Mouse (Mus musculus): Measurements from ENCODE around the gene Brd3os. TPM values are rescaled to one million over a fixed set of nuclear protein-coding genes. Genes with fewer than 3 reads are reported as not detected.
A peak's percentile ranks its signal among the peaks of the same experiment; 100 is the strongest.

The Brd3os gene
- 9.0 and 10.0 TPM in 2 replicates for polyA plus RNA-seq (2011; ENCODE audit: insufficient read length, low read depth, missing spikeins)

- TF ChIP-seq CTCF (IDR thresholded peaks at IDR 0.05; ENCODE audit: borderline replicate concordance, insufficient read depth, low read length) (no peak), POLR2A (IDR thresholded peaks at IDR 0.05; ENCODE audit: low read depth, low read length) (peak; percentile 73)
- peak within 1 kb of the TSS; percentile 68 for H3K4me3 ChIP-seq (ENCODE audit: insufficient read depth, low read length)
These were observed at the start of gene Brd3os for GRCm38 (mm10) chr2:27441767-27442707. Gene Brd3os (plus strand): TSS chr2:27442324.

GRCm38 (mm10) chr2:27394158-27394832, 47.8 kb upstream of the Brd3os start:
- Histone ChIP-seq H3K4me1 (ENCODE audit: control insufficient read depth, insufficient read depth, low read length) (no peaks in the 10 kb centered on the region; the same call in 1 of the 2 replicates), H3K27ac (ENCODE audit: insufficient read depth, low read length) (no peak overlapping the region), H3K4me3 (ENCODE audit: insufficient read depth, low read length) (no peak overlapping the region)
- TF ChIP-seq CTCF (IDR thresholded peaks at IDR 0.05; ENCODE audit: borderline replicate concordance, insufficient read depth, low read length) (no peak), POLR2A (IDR thresholded peaks at IDR 0.05; ENCODE audit: low read depth, low read length) (no peak)

More at GRCm38 (mm10) chr2:27441767-27442707, at the start of gene Brd3os:
- Histone ChIP-seq H3K4me1 (ENCODE audit: control insufficient read depth, insufficient read depth, low read length) (peaks cover 4% of the 10 kb centered on the region), H3K27ac (ENCODE audit: insufficient read depth, low read length) (peak within 1 kb of the TSS; percentile 12; the same call in 1 of the 2 replicates)

DNA sequence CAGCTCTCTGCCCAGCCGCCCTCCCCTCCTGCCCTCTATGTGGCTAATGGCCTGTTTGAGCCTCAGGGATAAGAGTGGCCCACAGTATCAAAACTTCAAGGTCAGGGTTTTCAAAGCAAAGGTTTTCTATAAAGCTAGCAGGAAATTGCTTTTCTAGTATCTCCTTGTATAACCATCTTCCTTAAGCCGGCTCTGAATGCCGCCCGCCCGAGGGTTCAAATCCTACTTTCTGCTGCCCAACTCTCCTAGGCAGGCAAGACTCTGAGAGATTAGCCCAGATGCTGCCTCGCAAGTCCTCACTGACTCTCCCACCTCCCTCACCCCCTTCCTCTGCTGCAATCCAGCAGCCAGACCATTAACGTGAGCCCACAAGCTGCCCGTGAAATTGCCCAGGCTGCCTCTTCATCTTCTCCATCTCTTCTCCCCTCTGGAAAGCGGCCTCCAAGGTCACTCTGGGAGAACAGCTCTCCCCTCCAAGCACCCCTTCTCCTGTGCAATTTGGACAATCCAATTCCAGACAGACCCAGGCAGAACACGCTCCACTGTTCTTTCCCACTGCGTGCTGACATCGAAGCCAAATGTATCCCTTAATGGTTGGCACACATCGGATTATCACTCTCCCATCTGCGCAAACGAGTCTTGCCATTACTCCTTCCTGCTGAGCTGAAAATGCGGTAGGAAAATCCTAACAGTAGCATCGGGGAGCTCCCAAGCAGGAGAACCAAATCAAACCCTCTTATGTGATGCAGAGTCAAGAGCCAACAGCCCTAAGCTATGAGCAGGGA, 45.3 kb upstream of the Brd3os start:
- TF ChIP-seq CTCF (IDR thresholded peaks at IDR 0.05; ENCODE audit: borderline replicate concordance, insufficient read depth, low read length) (no peak), POLR2A (IDR thresholded peaks at IDR 0.05; ENCODE audit: low read depth, low read length) (no peak)
- H3K27ac ChIP-seq (ENCODE audit: insufficient read depth, low read length), result no peak overlapping the region
- H3K4me1 ChIP-seq (ENCODE audit: control insufficient read depth, insufficient read depth, low read length), result no peaks in the 10 kb centered on the region; the same call in 1 of the 2 replicates
- H3K4me3 ChIP-seq (ENCODE audit: insufficient read depth, low read length), result no peak overlapping the region

DNA sequence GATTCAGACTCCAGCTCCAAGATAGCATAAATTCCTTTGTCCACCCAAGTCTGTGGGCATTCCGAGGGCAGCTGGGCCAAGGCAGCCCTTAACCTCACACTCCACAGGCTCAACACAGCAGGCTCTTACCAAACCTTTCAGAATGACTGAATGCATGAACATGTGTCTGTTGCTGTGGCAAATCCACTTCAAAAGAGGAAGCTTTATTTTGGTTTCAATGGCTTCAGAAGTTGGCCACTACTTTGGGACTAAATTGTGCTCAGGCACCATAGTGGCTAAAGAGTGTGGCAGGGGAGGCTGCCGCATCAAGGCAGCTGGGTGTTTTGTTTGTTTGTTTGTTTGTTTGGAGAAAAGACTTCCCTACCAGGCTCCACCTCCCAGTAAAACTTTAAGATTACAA, 42.0 kb upstream of the Brd3os start:
- no peak for TF ChIP-seq POLR2A (IDR thresholded peaks at IDR 0.05; ENCODE audit: low read depth, low read length)
- no peak for TF ChIP-seq CTCF (IDR thresholded peaks at IDR 0.05; ENCODE audit: borderline replicate concordance, insufficient read depth, low read length)
- Histone ChIP-seq H3K27ac (ENCODE audit: insufficient read depth, low read length) (no peak overlapping the region), H3K4me1 (ENCODE audit: control insufficient read depth, insufficient read depth, low read length) (no peaks in the 10 kb centered on the region), H3K4me3 (ENCODE audit: insufficient read depth, low read length) (no peak overlapping the region)

GRCm38 (mm10) chr2:27401544-27401943, 40.6 kb upstream of the Brd3os start:
- Histone ChIP-seq H3K27ac (ENCODE audit: insufficient read depth, low read length) (no peak overlapping the region), H3K4me1 (ENCODE audit: control insufficient read depth, insufficient read depth, low read length) (no peaks in the 10 kb centered on the region), H3K4me3 (ENCODE audit: insufficient read depth, low read length) (no peak overlapping the region)
- TF ChIP-seq CTCF (IDR thresholded peaks at IDR 0.05; ENCODE audit: borderline replicate concordance, insufficient read depth, low read length) (no peak), POLR2A (IDR thresholded peaks at IDR 0.05; ENCODE audit: low read depth, low read length) (no peak)

DNA sequence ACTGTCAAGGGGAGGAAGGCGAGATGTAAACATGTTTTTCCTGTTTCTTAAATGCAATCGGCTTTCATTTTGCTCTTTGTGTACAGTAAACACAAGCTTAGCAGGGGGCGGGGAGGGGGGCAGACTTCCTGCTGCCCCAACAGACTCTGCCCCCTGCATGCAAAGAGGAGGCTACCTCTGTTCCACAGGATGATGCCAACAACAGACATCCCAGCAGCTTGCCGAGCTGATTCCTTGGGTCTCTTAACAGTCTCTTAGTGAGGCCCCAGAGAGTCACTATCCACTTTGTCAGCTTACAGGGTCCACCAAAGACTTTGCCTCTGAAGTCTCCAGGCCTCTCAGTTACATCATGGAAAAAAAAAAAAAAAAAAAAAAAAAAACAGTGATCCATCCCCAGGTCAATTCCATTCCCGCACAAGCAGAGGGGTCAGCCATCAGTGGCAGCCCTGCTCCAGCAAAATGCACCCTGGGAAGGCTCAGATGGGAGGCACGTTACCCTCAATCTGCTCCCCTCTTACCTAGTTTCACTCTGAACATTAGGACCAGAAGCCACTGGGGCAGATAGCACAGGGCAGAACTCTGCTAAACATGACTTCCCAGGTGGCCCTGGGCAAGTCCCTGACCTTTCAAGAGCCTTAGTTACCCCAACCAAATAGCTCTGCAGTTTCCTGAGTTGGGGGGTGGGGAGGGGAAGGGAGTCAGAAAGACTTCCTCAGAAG, 37.6 kb upstream of the Brd3os start:
- Histone ChIP-seq H3K4me3 (ENCODE audit: insufficient read depth, low read length) (no peak overlapping the region), H3K4me1 (ENCODE audit: control insufficient read depth, insufficient read depth, low read length) (no peaks in the 10 kb centered on the region), H3K27ac (ENCODE audit: insufficient read depth, low read length) (no peak overlapping the region)
- TF ChIP-seq CTCF (IDR thresholded peaks at IDR 0.05; ENCODE audit: borderline replicate concordance, insufficient read depth, low read length), result no peak
- no peak for TF ChIP-seq POLR2A (IDR thresholded peaks at IDR 0.05; ENCODE audit: low read depth, low read length)

GRCm38 (mm10) chr2:27405094-27405884, 36.8 kb upstream of the Brd3os start:
- Histone ChIP-seq H3K4me1 (ENCODE audit: control insufficient read depth, insufficient read depth, low read length) (no peaks in the 10 kb centered on the region), H3K27ac (ENCODE audit: insufficient read depth, low read length) (no peak overlapping the region), H3K4me3 (ENCODE audit: insufficient read depth, low read length) (no peak overlapping the region)
- TF ChIP-seq CTCF (IDR thresholded peaks at IDR 0.05; ENCODE audit: borderline replicate concordance, insufficient read depth, low read length) (no peak), POLR2A (IDR thresholded peaks at IDR 0.05; ENCODE audit: low read depth, low read length) (no peak)

DNA sequence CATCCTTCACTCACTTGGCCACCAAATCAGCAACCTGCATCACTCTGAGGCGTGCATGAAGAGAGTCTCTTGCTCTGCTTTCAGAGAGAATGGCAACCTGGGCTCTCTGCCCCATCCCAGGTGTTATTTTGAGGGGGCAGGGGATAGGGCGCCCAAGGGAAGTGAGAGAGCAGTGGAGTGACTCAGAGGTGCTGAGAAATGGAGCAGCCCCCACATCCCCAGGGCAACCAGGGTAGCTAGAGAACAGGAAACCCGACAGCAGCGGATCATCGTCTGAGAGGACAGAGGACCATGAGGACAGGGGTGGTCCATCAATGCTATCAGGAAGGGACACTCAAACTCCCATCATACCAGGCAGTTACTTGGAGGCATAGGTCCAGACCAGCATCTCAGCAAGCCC, 35.2 kb upstream of the Brd3os start:
- Histone ChIP-seq H3K4me3 (ENCODE audit: insufficient read depth, low read length) (no peak overlapping the region), H3K27ac (ENCODE audit: insufficient read depth, low read length) (no peak overlapping the region), H3K4me1 (ENCODE audit: control insufficient read depth, insufficient read depth, low read length) (0 out of 2 replicates have a peak, but pooled peaks cover 2% of the 10 kb centered on the region)
- TF ChIP-seq CTCF (IDR thresholded peaks at IDR 0.05; ENCODE audit: borderline replicate concordance, insufficient read depth, low read length), result no peak
- TF ChIP-seq POLR2A (IDR thresholded peaks at IDR 0.05; ENCODE audit: low read depth, low read length), result no peak

All from embryonic fibroblast, embryonic 13.5 days (primary cell).